Mouse (Mus musculus): ENCODE results near the gene Bmf.

- TF ChIP-seq CTCF (IDR thresholded peaks at IDR 0.05; ENCODE audit: borderline replicate concordance, insufficient read depth, low read length) (no peak), POLR2A (IDR thresholded peaks at IDR 0.05; ENCODE audit: low read depth, low read length) (no peak)
These were observed 70.5 kb downstream of the Bmf start for GRCm38 (mm10) chr2:118478833-118479549.

Data from embryonic fibroblast, embryonic 13.5 days (primary cell).